Mouse (Mus musculus): ENCODE data around the gene Map3k10. TPM values are rescaled to one million over a fixed set of nuclear protein-coding genes. Genes with fewer than 3 reads are reported as not detected.
"Not testable (repeated sequence)": the region's sequence is repeated elsewhere in the genome, so short reads cannot be mapped to it uniquely, and the experiment has no call there.

Gene Map3k10
- polyA plus RNA-seq, 1 experiment from 2014 or later, result 34.0 TPM

- no peak for TF ChIP-seq CTCF (IDR thresholded peaks at IDR 0.05)
- in situ Hi-C loops (cut with MboI; ENCODE audit: low pct_unique_long_range_greater_than_20kb), result no loop called here
- DNase-seq (ENCODE audit: low read depth, low spot score) (no peak), ATAC-seq (no peak)
- CTCF ChIA-PET, result interaction anchor here (1.2 kb wide), 1 partner anchor 11 kb away, joined by 3 read pairs; no protein-coding TSS in a partner anchor
- POLR2A ChIA-PET, result interaction anchor here (0.7 to 1.1 kb wide), 2 partner anchors 26 to 41 kb away, joined by 3 to 4 read pairs; no protein-coding TSS in a partner anchor
- H3K27me3 ChIP-seq, result no peaks in the 10 kb centered on the region
These were observed 41.2 kb downstream of the Map3k10 start for GRCm38 (mm10) chr7:27633166-27633565.

GRCm38 (mm10) chr7:27631439-27631838 lies 43.0 kb downstream of the Map3k10 start:
- ATAC-seq, result no peak
- POLR2A ChIA-PET, result interaction anchor here (0.6 kb wide), 1 partner anchor 18 kb away, joined by 8 read pairs; no protein-coding TSS in a partner anchor
- no peaks in the 10 kb centered on the region for H3K27me3 ChIP-seq
- CTCF ChIA-PET, result no interaction called here
- no peak for TF ChIP-seq CTCF (IDR thresholded peaks at IDR 0.05)
- no peak for DNase-seq (ENCODE audit: low read depth, low spot score)
- in situ Hi-C loops (cut with MboI; ENCODE audit: low pct_unique_long_range_greater_than_20kb), result no loop called here

- H3K27me3 ChIP-seq; in situ Hi-C loops (cut with MboI; ENCODE audit: low pct_unique_long_range_greater_than_20kb); POLR2A ChIA-PET; CTCF ChIA-PET; ATAC-seq; DNase-seq (ENCODE audit: low read depth, low spot score): not testable (repeated sequence)
These were observed 45.6 kb downstream of the Map3k10 start for GRCm38 (mm10) chr7:27628816-27629215.

GRCm38 (mm10) chr7:27628190-27628589 lies 46.2 kb downstream of the Map3k10 start:
- ATAC-seq, result no peak
- in situ Hi-C loops (cut with MboI; ENCODE audit: low pct_unique_long_range_greater_than_20kb), result no loop called here
- ChIA-PET POLR2A (no interaction called here), CTCF (interaction anchor here (1.3 kb wide), 1 partner anchor 9 kb away, joined by 3 read pairs; no protein-coding TSS in a partner anchor)
- TF ChIP-seq CTCF (IDR thresholded peaks at IDR 0.05), result no peak
- no peak for DNase-seq (ENCODE audit: low read depth, low spot score)
- H3K27me3 ChIP-seq, result no peaks in the 10 kb centered on the region

- POLR2A ChIA-PET, result no interaction called here
- ATAC-seq (no peak), DNase-seq (ENCODE audit: low read depth, low spot score) (no peak)
- CTCF ChIA-PET, result interaction anchor here (1.3 kb wide), 1 partner anchor 9 kb away, joined by 3 read pairs; no protein-coding TSS in a partner anchor
- in situ Hi-C loops (cut with MboI; ENCODE audit: low pct_unique_long_range_greater_than_20kb), result no loop called here
- no peaks in the 10 kb centered on the region for H3K27me3 ChIP-seq
- no peak for TF ChIP-seq CTCF (IDR thresholded peaks at IDR 0.05)
These were observed 46.7 kb downstream of the Map3k10 start for GRCm38 (mm10) chr7:27627707-27628106.

- no peak for TF ChIP-seq CTCF (IDR thresholded peaks at IDR 0.05)
- POLR2A ChIA-PET, result no interaction called here
- H3K27me3 ChIP-seq, result no peaks in the 10 kb centered on the region
- CTCF ChIA-PET, result no interaction called here
- in situ Hi-C loops (cut with MboI; ENCODE audit: low pct_unique_long_range_greater_than_20kb), result no loop called here
- no peak for ATAC-seq
- DNase-seq (ENCODE audit: low read depth, low spot score), result no peak
These were observed 49.4 kb downstream of the Map3k10 start for GRCm38 (mm10) chr7:27624967-27625366.

GRCm38 (mm10) chr7:27622234-27622633 lies 52.2 kb downstream of the Map3k10 start:
- CTCF ChIA-PET, result interaction anchor here (0.9 to 1.5 kb wide), 2 partner anchors 11 to 17 kb away, joined by 3 to 4 read pairs; no protein-coding TSS in a partner anchor
- ATAC-seq, result no peak

GRCm38 (mm10) chr7:27621028-27621427 lies 53.4 kb downstream of the Map3k10 start:
- ChIA-PET POLR2A (no interaction called here), CTCF (no interaction called here)
- DNase-seq (ENCODE audit: low read depth, low spot score) (no peak), ATAC-seq (no peak)
- no peak for TF ChIP-seq CTCF (IDR thresholded peaks at IDR 0.05)
- H3K27me3 ChIP-seq, result no peaks in the 10 kb centered on the region
- in situ Hi-C loops (cut with MboI; ENCODE audit: low pct_unique_long_range_greater_than_20kb), result no loop called here

More at GRCm38 (mm10) chr7:27622234-27622633, 52.2 kb downstream of the Map3k10 start:
- TF ChIP-seq CTCF (IDR thresholded peaks at IDR 0.05), result no peak
- in situ Hi-C loops (cut with MboI; ENCODE audit: low pct_unique_long_range_greater_than_20kb), result no loop called here
- POLR2A ChIA-PET, result interaction anchor here (0.6 kb wide), 1 partner anchor 9 kb away, joined by 3 read pairs; no protein-coding TSS in a partner anchor
- DNase-seq (ENCODE audit: low read depth, low spot score), result no peak
- no peaks in the 10 kb centered on the region for H3K27me3 ChIP-seq

GRCm38 (mm10) chr7:27613751-27614499 lies 60.5 kb downstream of the Map3k10 start:
- in situ Hi-C loops (cut with MboI; ENCODE audit: low pct_unique_long_range_greater_than_20kb), result no loop called here
- ATAC-seq (no peak), DNase-seq (ENCODE audit: low read depth, low spot score) (no peak)
- TF ChIP-seq CTCF (IDR thresholded peaks at IDR 0.05), result no peak
- H3K27me3 ChIP-seq, result no peaks in the 10 kb centered on the region
- CTCF ChIA-PET, result interaction anchor here (1.7 kb wide), 1 partner anchor 15 kb away, joined by 8 read pairs; no protein-coding TSS in a partner anchor
- POLR2A ChIA-PET, result no interaction called here

- ATAC-seq (no peak), DNase-seq (ENCODE audit: low read depth, low spot score) (no peak)
- TF ChIP-seq CTCF (IDR thresholded peaks at IDR 0.05), result no peak
- H3K27me3 ChIP-seq, result no peaks in the 10 kb centered on the region
- ChIA-PET CTCF (interaction anchor here (1.5 to 1.7 kb wide), 3 partner anchors 9 to 14 kb away, joined by 3 to 8 read pairs (median 4); no protein-coding TSS in a partner anchor), POLR2A (interaction anchor here (0.6 to 1.2 kb wide), 3 partner anchors 9 to 21 kb away, joined by 3 to 8 read pairs (median 3); no protein-coding TSS in a partner anchor)
- in situ Hi-C loops (cut with MboI; ENCODE audit: low pct_unique_long_range_greater_than_20kb), result no loop called here
These were observed 61.5 kb downstream of the Map3k10 start for GRCm38 (mm10) chr7:27612940-27613339.

- ChIA-PET POLR2A (no interaction called here), CTCF (interaction anchor here (1.3 kb wide), 1 partner anchor 16 kb away, joined by 4 read pairs; no protein-coding TSS in a partner anchor)
- no peak for DNase-seq (ENCODE audit: low read depth, low spot score)
- no peak for TF ChIP-seq CTCF (IDR thresholded peaks at IDR 0.05)
- no peaks in the 10 kb centered on the region for H3K27me3 ChIP-seq
- no peak for ATAC-seq
- in situ Hi-C loops (cut with MboI; ENCODE audit: low pct_unique_long_range_greater_than_20kb), result no loop called here
These were observed 63.5 kb downstream of the Map3k10 start for GRCm38 (mm10) chr7:27610871-27611270.
